Mouse (Mus musculus): Measurements from ENCODE around the gene Dhx33. TPM values are rescaled to one million over a fixed set of nuclear protein-coding genes. Genes with fewer than 3 reads are reported as not detected.

Gene Dhx33
- polyA plus RNA-seq, 1 experiment from 2014 or later, result 9.2 TPM

DNA sequence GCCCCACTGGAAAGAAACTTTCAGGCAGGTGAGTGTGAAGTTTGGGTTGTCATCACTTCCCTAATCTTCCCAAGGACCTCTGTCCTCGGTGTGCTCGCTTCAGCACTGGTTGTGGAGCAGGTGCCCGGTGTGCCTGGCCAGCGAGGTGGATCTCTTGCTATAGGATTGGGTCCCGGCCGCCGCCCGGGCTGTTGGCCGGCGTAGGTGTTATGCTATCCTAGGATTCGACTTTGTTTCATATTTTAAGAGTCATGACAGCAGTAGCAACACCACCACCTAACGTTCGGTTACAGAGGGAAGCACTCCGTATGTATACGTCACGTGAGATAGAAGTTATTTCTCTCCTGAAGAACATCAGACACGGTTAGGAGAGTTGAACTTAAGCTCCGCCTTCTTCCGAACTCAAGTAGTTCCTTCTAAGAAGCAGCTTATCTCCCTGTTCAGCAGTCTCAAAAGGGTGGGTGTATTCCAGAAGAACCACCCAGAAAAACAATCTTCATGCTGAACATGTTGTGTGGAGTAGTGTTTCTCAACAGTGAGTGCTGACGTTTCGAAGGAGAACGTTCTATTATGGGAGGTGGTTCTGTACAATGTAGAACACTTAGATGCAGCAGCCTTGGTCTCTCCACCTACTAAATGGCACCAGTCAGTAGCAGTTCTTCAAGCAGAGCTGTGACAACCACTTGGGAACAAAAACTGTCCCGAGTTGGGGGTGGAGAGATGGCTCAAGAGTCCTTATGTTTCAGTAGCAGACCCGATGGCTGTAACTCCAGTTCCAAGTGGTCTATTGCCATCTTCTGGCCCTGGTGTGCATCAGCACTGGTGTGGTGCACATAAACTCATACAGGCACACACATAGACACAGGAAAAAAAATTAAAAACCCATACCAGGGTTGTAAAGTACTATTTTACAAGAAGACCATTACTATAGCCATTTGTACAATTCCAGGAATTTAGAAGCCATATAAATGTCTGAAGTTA, 33.4 kb downstream of the Dhx33 start:
- 12% methylated on average over 24 of the region's 24 CpGs for WGBS (ENCODE audit: missing documents)
- H3K4me3 ChIP-seq (ENCODE audit: inconsistent target), result peak overlapping the region; percentile 97
- H3K79me2 ChIP-seq (ENCODE audit: inconsistent target), result peaks cover 40% of the 10 kb centered on the region
- peak overlapping the region; percentile 73 for H3K27ac ChIP-seq
- H3K36me3 ChIP-seq (ENCODE audit: inconsistent target), result peaks cover 38% of the 10 kb centered on the region

DNA sequence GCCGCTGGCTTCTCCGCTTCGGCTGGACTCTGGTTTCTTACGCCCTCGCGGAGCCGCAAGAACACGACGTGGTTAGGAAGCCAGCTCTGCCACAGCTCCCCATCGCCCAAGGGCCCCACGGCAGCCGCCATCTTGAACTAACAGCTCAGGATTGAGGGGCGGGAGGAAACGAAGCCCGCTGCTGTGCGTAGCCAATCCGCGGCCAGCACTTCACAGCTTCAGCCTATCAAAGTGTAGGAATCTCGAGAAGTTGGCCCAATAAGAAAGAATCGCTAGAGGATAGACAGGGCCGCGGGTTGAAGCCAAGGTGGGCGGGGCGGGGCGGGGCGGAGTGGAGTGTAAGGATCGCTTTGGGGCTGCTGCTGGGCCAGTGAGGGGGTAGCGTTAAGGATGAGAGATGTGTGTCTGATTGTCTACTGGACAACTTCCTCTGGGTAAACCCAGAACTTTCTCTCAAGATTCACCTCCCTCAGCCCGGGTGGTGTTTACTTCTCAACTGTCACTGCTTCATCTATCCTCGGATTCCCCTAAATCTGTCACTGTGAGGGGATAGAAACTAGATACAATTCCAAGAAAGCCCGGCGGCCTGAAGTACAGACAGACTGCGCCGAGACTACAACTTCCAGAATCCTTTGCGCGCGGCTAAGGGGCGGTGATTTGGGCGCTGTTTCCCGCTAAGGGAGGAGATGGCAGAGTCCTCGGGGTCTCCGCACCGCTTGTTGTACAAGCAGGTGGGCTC, 34.2 kb downstream of the Dhx33 start, which contains the start of the genes Nup88 and Rpain:
Gene Nup88 (minus strand): TSS at position 153 of the 739 bp plus-strand sequence.
Gene Rpain (plus strand): TSS at position 393 of the 739 bp plus-strand sequence.
- peaks cover 39% of the 10 kb centered on the region for H3K36me3 ChIP-seq (ENCODE audit: inconsistent target)
- under 1% methylated on average over 37 of the region's 43 CpGs for WGBS (ENCODE audit: missing documents)
- H3K27ac ChIP-seq, result peak within 1 kb of the TSS; percentile 73
- H3K4me3 ChIP-seq (ENCODE audit: inconsistent target), result peak within 1 kb of the TSS; percentile 97
- H3K79me2 ChIP-seq (ENCODE audit: inconsistent target), result peaks cover 40% of the 10 kb centered on the region

DNA sequence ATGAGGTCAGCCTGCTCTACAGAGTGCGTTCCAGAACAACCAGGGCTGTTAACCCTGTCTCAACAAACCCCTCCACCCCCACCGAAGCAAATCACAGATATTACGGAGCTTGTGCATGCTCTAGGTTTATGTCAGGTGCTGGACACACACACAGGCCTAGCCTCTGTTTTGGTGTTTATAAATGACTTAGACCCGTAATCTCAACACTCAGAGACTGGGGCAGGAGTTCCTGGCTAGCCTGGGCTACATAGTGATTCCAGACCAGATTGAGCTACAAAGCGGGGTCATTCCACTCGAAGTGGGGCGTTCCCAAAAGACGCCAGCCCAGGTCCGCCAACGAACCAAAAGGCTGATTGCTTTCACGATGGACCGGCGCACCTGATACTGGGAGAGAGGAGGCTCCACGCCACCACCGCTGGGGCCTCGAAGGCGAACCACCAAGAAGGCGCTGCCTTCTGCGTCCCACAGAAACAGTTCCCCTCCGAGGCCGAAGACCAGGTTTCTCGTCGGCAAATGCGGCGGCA, 34.9 kb downstream of the Dhx33 start:
- Histone ChIP-seq H3K27ac (peak overlapping the region; percentile 73), H3K36me3 (ENCODE audit: inconsistent target) (peaks cover 39% of the 10 kb centered on the region), H3K79me2 (ENCODE audit: inconsistent target) (peaks cover 43% of the 10 kb centered on the region), H3K4me3 (ENCODE audit: inconsistent target) (peak overlapping the region; percentile 97)
- 1% methylated on average over 25 of the region's 25 CpGs for WGBS (ENCODE audit: missing documents)

DNA sequence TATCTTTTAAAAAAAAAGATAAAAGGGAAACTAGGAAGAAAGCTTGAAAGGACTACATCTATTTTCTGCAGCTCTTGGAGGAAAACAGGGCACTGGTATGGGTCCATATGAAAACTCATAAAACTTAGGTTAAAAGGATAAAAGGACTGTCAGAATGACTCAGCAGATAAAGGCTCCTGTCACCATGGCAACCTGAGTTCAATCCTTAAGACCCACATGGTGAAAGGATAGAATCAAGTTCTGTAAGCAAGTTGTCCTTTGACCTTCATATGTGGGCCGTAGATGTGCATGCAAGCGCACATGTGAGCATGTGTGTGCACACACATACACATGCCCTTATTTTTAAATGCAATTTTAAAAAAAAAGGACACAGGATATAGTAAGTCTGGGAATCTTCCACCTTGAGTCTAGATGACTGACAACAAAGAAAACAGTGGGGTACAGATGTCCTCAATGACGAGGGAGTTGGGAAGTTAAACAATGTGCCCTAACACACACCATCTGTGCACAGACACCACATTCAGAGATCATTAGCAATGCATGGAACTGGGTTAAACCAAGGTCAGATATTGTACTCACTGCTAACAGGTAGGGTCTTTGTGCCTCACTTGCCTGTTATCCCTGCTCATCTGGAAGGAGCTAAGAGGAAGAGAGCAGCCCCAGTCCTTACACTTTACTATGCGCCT, 39.9 kb downstream of the Dhx33 start:
- H3K79me2 ChIP-seq (ENCODE audit: inconsistent target), result peaks cover 56% of the 10 kb centered on the region
- WGBS (ENCODE audit: missing documents), result 91% methylated on average over 4 of the region's 4 CpGs
- H3K4me3 ChIP-seq (ENCODE audit: inconsistent target), result no peak overlapping the region
- peaks cover 50% of the 10 kb centered on the region for H3K36me3 ChIP-seq (ENCODE audit: inconsistent target)
- no peak overlapping the region for H3K27ac ChIP-seq

DNA sequence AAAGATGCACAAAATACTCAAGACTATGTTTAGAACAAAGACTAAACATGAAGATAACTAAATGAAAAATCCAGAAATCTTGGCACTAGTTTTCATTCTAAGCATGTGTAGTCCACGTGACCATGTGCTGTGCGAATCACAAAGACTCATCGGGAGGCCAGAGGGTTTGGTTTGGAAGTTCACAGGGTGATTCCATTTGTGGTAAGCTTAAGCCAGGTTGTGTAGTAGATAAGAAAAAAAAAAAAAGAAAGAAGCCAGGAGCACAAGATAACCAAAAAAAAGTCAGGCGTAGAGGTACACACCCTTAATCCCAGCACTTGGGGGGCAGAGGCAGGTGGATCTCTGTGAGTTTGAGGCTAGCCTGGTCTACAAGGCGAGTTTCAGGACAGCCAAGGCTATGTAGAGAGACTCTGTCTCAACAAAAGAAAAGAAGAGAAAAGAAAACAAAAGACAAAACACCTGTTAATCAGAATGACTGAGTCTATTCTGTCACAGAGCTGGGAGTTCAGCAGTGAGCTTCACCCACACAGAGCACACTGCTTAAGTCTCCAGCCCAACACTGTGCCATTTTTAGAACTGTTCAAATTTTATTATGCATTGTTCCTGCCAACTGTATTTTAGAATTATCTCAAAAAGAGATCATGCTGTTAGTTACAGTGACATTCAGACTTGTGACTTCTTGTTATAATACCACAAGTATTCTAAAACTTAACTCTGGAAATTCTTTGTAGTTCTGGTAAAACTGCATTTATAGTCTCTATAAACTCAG, 43.3 kb downstream of the Dhx33 start:
- WGBS (ENCODE audit: missing documents), result 94% methylated on average over 5 of the region's 5 CpGs
- no peak overlapping the region for H3K27ac ChIP-seq

DNA sequence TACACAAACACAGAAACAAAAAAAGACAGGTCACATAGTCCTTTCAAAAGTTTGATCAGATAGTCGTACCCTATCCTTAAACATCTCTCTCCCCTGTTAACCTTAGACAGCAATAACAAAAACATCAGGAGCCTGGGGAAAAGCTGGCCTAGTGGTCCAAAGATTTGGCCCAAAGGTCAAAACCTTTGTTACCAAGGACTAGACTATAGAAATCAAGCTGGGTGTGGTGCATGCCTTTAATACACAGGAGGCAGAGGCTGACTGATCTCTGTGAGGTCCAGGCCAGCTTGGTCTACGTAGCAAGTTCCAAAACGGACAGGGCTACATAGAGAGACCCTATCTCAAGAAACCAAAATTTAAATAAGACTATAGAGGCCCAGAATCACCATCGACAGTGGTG, 49.5 kb downstream of the Dhx33 start:
- H3K36me3 ChIP-seq (ENCODE audit: inconsistent target), result peaks cover 83% of the 10 kb centered on the region
- no peaks in the 10 kb centered on the region for H3K79me2 ChIP-seq (ENCODE audit: inconsistent target)
- H3K4me3 ChIP-seq (ENCODE audit: inconsistent target), result no peak overlapping the region
- WGBS (ENCODE audit: missing documents), result 98% methylated on average over 4 of the region's 4 CpGs
- H3K27ac ChIP-seq, result no peak overlapping the region

More for the DNA sequence above, 43.3 kb downstream of the Dhx33 start:
- Histone ChIP-seq H3K4me3 (ENCODE audit: inconsistent target) (no peak overlapping the region), H3K36me3 (ENCODE audit: inconsistent target) (peaks cover 78% of the 10 kb centered on the region), H3K79me2 (ENCODE audit: inconsistent target) (peaks cover 31% of the 10 kb centered on the region; the same call in 1 of the 2 replicates)

DNA sequence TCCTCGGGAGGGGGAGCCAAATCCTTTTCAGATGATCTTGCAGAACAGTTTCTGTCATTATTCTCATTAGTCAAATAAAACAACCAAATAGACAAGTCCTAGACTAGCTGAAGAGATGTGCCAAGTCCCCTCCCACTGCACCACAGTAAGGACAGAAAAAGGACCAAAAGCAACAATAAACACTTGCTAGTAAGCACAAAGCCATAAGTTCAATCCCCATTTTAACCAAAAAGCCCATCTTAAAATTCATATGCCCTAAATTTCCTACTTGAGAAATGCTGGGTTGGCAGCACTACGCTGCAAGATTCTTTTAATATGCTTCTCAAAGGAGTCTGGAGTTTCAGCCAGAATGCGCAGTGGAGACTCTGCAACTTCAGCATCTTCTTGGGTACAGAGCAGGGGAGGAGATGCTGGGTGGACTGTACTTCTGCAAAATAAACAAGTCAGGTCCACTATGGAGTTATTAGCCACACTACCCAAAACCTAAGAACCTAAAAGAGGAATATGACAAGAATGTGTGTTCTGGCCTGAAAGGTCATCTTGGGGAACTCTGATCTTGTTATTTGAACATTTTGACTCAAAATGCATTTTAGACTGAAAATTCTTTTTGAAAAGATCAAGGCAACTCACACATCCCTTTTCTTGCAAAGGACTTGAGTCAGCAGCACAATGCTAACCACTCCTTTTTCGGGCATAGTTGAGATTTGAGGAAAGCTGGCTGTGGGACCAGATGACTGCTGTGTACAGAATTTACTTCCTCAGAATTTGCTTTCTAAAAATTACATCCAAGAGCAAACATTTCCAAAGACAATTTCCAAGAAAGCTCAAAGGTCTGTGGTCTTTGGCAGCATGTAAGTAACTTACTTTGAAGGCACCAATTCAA, 59.1 kb downstream of the Dhx33 start:
- 52% methylated on average over 4 of the region's 4 CpGs for WGBS (ENCODE audit: missing documents)
- Histone ChIP-seq H3K4me3 (ENCODE audit: inconsistent target) (no peak overlapping the region), H3K27ac (peak overlapping the region; percentile 80), H3K36me3 (ENCODE audit: inconsistent target) (peaks cover 71% of the 10 kb centered on the region), H3K79me2 (ENCODE audit: inconsistent target) (no peaks in the 10 kb centered on the region)

DNA sequence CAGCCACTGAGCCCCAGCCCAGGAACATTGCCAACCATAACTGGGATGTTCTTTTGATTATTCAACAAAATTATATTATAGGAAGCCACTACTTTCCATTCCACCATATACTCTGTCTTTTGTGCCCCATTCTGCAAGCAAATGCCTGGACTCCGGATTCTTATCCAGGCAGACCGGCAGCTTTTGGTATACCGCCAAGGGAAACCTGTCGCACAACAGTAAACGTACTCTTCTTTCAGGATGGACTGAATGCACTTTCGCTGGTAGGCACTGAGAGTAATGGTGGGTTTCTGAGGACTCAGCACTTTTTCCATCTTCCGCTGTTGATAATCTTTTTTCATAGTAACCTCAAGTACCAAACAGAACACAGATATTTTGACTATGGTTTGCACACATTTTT, 60.6 kb downstream of the Dhx33 start:
- no peak overlapping the region for H3K4me3 ChIP-seq (ENCODE audit: inconsistent target)
- H3K36me3 ChIP-seq (ENCODE audit: inconsistent target), result peaks cover 71% of the 10 kb centered on the region
- H3K27ac ChIP-seq, result peak overlapping the region; percentile 80; the same call in 1 of the 2 replicates
- H3K79me2 ChIP-seq (ENCODE audit: inconsistent target), result no peaks in the 10 kb centered on the region
- 91% methylated on average over 7 of the region's 7 CpGs for WGBS (ENCODE audit: missing documents)

DNA sequence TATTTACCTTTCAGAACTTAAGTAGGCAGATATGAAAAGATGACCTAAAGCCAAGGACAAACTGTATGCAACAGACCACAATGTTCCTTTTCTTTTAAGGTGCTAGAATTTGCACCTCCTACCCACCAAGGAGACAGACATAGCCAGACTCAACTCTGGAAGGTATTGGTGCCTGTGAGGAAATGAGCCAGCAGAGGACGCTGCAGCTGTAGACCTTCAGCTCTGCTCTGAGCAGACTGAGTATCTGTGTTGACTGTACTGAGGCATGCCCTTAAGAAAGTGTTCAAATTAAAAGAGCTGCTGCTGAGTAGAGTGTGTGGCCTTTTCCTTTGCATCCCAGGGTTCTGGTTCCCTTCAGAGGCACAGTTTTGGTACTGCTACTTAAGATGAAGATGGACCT, 61.6 kb downstream of the Dhx33 start:
- H3K36me3 ChIP-seq (ENCODE audit: inconsistent target), result peaks cover 66% of the 10 kb centered on the region
- H3K4me3 ChIP-seq (ENCODE audit: inconsistent target), result no peak overlapping the region
- H3K79me2 ChIP-seq (ENCODE audit: inconsistent target), result no peaks in the 10 kb centered on the region
- WGBS (ENCODE audit: missing documents), result 92% methylated on average over 1 of the region's 1 CpGs
- H3K27ac ChIP-seq, result no peak overlapping the region

DNA sequence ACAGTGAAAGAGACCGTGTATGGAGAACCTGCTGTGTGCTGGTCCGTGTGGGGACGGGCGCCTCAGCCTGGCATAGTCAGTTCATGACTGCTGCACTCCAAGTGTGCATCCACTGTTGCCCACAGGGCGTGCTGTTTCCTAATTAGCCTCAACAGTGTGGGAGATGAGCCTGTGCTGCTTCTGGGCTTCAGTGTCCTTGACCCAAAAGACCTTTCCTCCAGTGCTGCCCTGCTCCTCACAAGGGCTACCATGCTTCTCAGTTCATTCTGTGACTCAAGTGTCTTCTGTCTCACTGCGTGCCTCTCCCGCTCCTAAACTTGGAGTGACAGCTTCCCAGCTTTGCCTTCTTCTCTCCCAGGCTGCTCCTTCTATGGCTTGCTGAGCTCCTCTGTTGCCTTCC, 68.9 kb downstream of the Dhx33 start:
- Histone ChIP-seq H3K79me2 (ENCODE audit: inconsistent target) (no peaks in the 10 kb centered on the region; the same call in 1 of the 2 replicates), H3K36me3 (ENCODE audit: inconsistent target) (peaks cover 69% of the 10 kb centered on the region), H3K27ac (no peak overlapping the region), H3K4me3 (ENCODE audit: inconsistent target) (no peak overlapping the region)
- WGBS (ENCODE audit: missing documents), result 92% methylated on average over 7 of the region's 7 CpGs

All from macrophage (primary cell).